Mouse (Mus musculus) right cerebral cortex, postnatal 25 days (tissue): ENCODE measurements around the gene Elp6.

Experiments
- DNase-seq: peaks from one replicate; pipeline ENCODE4 v3.0.0; 2022

The Elp6 gene

GRCm38 (mm10) chr9:110304969-110305651 lies at the start of gene Elp6:
Elp6 (plus strand) TSS chr9:110305173.
- peak; percentile 93 for DNase-seq

GRCm38 (mm10) chr9:110255407-110256019 lies 49.5 kb upstream of the Elp6 start:
- no peak for DNase-seq

GRCm38 (mm10) chr9:110258646-110259045 lies 46.3 kb upstream of the Elp6 start:
- no peak for DNase-seq

- no peak for DNase-seq
Measured at GRCm38 (mm10) chr9:110259118-110259517, 45.9 kb upstream of the Elp6 start.

GRCm38 (mm10) chr9:110263181-110263580 lies 41.8 kb upstream of the Elp6 start:
- no peak for DNase-seq

- DNase-seq = no peak
Measured at GRCm38 (mm10) chr9:110264991-110265390, 40.0 kb upstream of the Elp6 start.

- no peak for DNase-seq
Measured at GRCm38 (mm10) chr9:110268416-110268815, 36.6 kb upstream of the Elp6 start.

- no peak for DNase-seq
Measured at GRCm38 (mm10) chr9:110272330-110272729, 32.6 kb upstream of the Elp6 start.

- DNase-seq = no peak
Measured at GRCm38 (mm10) chr9:110273507-110273906, 31.5 kb upstream of the Elp6 start.

GRCm38 (mm10) chr9:110275882-110276281 lies 29.1 kb upstream of the Elp6 start:
- no peak for DNase-seq

- DNase-seq = peak; percentile 58
Measured at GRCm38 (mm10) chr9:110277431-110277881, 27.5 kb upstream of the Elp6 start.

- no peak for DNase-seq
Measured at GRCm38 (mm10) chr9:110284075-110284697, 20.8 kb upstream of the Elp6 start.

- no peak for DNase-seq
Measured at GRCm38 (mm10) chr9:110287321-110287924, 17.6 kb upstream of the Elp6 start.

- DNase-seq = peak; percentile 50
Measured at GRCm38 (mm10) chr9:110293254-110293718, 11.7 kb upstream of the Elp6 start.

- peak; percentile 44 for DNase-seq
Measured at GRCm38 (mm10) chr9:110293873-110294415, 11.0 kb upstream of the Elp6 start.

- DNase-seq = no peak
Measured at GRCm38 (mm10) chr9:110294786-110295185, 10.2 kb upstream of the Elp6 start.

- peak; percentile 76 for DNase-seq
Measured at GRCm38 (mm10) chr9:110296867-110297627, 7.9 kb upstream of the Elp6 start.

- no peak for DNase-seq
Measured at GRCm38 (mm10) chr9:110304516-110304915, 457 bp upstream of the Elp6 start.

- no peak for DNase-seq
Measured at GRCm38 (mm10) chr9:110306371-110306770, 1.4 kb downstream of the Elp6 start.

- no peak for DNase-seq
Measured at GRCm38 (mm10) chr9:110314706-110315105, 9.7 kb downstream of the Elp6 start.

- no peak for DNase-seq
Measured at GRCm38 (mm10) chr9:110315410-110315809, 10.4 kb downstream of the Elp6 start.

- no peak for DNase-seq
Measured at GRCm38 (mm10) chr9:110315904-110316303, 10.9 kb downstream of the Elp6 start.
